Mouse (Mus musculus): ENCODE measurements around the gene Fxyd6.

The Fxyd6 gene

DNA sequence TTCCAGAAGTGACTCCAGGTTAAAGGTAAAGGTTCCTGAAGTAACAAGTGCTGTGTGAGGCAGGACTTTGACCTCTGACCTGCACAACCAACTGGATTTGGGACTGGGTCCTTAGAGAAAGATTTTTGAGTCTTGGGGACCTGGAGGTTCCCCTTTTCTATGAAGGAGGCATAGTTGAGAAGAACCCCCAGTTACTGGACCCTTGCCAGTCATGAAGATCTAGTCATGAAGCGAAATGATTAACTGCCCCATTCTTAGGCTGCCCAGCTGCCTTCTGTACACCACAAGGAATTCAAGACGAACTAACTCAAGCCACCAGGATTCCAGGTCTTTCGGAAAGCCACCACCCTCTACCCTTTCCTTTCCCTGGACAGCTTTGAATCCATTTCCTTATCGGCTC, 6.4 kb downstream of the Fxyd6 start:
- no peak for DNase-seq (ENCODE audit: low spot score in 2 of 2)

GRCm38 (mm10) chr9:45376883-45377282, 6.9 kb downstream of the Fxyd6 start:
- DNase-seq (ENCODE audit: low spot score in 2 of 2), result no peak

DNA sequence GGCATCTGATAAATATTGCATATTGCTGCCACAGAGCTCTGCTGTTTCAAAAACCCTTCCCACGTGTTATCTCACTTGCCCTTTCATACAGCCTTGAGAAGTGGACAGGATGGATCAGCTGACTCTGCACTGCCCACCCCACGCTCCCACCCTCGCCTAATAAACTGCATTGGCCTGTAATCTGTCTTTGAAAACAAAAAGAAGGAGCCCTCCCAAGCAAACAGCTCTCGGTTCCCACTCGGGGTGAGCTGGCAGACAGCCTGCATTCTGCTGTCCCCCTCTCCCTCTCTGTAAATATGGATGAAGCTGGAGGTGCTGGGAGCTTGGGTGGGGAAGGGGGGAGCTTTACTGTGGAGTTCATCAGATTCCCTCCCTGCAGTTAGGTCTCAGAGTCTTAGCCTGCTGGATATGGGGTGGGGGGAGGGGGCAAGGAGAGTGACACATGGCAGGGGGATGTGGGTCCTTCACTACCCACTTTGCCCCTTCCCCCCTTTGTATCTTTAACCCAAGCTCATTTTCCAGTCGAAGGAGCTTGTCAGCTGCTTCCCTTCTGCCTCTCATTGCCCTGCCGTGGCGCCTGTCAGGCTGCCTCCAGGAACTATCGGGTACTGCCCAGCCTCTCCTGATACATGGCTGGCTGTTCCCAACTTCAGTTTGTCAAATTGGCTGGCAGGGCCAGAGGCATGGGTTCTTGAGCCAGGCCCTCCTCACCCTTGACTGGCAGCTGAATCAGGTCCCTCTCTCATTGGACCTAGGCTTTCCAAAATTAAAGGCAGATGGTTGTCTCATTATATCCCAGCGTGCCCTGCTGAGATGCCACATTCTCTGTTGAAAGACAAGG, 10.6 kb downstream of the Fxyd6 start:
- DNase-seq (ENCODE audit: low spot score in 2 of 2), result no peak

DNA sequence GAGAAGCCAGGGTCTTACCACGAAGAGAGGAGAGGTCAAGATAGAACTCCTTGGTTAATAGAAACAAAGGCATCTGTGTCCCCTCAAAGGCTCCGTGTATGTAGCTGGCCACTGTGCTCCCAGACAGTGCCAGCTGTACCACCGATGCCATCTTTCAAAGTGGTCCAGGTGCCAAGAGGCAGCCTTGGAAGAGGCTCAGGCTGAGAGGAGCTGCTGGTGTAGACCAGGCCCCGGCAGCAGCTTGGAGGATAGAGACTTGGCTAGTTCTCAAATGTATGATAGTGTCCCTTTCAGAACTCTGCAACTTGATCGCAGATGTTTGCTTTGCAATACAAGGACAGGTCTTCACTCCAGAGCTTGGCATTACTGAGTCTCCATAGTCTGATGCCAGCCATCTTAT, 12.4 kb downstream of the Fxyd6 start:
- DNase-seq (ENCODE audit: low spot score in 2 of 2), result no peak

DNA sequence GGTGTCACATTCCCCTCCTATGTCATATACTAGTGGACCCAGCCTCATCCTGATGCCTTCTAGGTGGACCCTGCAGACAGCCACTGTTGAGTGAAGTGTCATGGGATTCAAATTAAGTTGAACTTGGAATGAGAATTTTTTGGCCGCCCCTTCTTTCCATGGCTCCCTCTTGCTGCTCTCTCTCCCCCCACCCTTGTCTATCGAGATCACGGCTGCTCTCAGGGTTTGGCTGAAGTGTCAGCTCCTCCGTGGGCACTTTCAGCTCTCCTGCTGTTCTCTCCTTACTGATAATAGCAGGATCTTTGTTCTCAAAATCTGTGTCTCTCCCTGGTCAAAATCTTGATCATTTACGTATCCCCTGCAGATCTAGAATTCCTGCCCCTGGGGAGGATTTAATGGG, 12.8 kb downstream of the Fxyd6 start:
- DNase-seq (ENCODE audit: low spot score in 2 of 2), result no peak

- DNase-seq (ENCODE audit: low spot score in 2 of 2), result no peak
Observed at GRCm38 (mm10) chr9:45383883-45384282, 13.9 kb downstream of the Fxyd6 start.

GRCm38 (mm10) chr9:45386698-45387097, 16.7 kb downstream of the Fxyd6 start:
- DNase-seq (ENCODE audit: low spot score in 2 of 2), result no peak

DNA sequence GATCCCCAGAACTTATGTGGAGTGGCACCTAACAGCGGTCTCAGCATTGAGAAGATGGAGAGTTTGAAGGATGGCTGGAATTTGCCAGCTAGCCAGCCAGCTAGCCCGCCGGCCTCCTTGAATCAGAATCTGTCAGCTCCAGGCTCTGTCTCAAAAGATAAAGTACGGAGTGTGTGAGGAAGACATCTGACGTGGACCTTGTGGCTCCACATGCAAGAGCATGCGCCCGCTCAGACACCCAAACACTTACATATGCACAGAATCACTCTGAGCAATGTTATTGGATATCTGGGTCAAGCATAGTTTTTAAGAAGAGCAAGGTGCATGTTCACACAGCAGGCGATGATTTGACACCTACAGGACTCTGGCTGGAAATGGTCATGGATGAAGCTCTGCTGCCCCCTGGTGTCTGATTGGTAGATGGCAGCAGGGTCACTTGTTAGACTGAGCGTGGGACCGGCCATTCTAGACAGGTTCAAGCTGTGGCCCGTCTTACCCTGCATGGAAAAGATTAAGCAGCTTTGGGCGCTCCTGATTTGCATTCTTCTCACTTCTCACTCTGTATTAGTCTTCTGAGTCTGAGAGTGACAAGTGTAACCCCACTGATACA, 18.5 kb downstream of the Fxyd6 start:
- peak; percentile 79 to 87 for DNase-seq (ENCODE audit: low spot score in 2 of 2)

DNA sequence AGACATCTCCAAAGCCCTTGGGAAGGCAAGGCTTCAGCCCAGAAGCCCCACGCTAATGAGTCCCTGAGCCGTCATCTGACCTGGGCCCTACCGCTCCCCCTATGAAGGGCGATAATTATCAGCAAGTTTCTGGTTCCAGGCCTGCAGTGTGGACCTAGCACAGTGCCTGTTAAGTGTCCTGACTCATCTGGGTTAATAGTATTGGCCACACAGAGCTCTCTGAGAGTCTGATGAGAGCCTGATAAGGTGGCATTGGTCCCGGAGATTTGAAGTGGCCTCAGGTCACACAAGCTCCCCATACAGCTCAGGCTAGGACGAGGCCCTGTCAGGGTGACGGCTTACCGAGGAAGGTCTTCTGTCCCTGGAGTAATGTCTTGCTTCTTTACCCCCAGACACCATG, 19.6 kb downstream of the Fxyd6 start:
- no peak for DNase-seq (ENCODE audit: low spot score in 2 of 2)

GRCm38 (mm10) chr9:45391299-45391698, 21.3 kb downstream of the Fxyd6 start:
- DNase-seq (ENCODE audit: low spot score in 2 of 2), result no peak

DNA sequence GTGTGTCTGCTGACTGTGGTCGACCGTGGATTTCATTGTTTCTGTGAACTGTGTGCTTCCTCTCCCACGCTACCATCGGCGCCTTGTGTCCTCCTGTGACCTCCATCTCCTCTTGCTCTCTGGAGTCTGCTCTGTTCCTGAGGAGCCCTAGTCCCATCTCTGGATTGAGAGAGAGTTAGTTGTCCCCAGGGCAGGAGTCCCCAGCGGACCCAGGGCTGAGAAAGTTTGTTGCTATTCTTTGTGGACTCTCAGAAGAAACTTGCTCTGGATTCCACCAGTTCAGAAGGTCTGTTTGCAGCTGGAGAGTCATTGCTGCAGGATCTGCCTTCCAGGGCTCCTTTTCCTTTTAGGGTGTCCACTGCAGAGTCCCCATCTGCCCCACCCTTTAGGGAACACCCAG, 25.2 kb downstream of the Fxyd6 start:
- no peak for DNase-seq (ENCODE audit: low spot score in 2 of 2)

DNA sequence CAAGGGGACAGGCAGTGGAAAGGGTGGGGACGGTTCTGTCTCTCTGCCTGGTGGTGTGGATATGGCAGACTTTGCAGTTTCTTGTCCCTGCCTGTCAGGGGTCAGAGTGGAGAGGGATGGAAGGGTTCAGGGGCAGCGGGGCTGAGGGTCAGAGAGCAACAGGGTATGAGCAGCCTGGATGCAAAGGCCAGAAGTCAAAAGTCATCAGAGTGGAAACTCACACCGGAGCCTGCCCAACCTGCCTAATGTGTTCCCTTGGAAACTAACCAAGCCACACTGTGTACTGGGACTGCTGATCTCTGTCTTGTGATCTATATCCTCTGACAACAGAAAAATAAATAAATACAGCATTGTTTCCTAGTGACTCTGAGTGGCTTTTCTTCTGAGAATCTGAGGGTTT, 25.8 kb downstream of the Fxyd6 start:
- DNase-seq (ENCODE audit: low spot score in 2 of 2), result peak in 1 of 2 experiments; percentile 15

GRCm38 (mm10) chr9:45398336-45398735, 28.4 kb downstream of the Fxyd6 start:
- no peak for DNase-seq (ENCODE audit: low spot score in 2 of 2)

DNA sequence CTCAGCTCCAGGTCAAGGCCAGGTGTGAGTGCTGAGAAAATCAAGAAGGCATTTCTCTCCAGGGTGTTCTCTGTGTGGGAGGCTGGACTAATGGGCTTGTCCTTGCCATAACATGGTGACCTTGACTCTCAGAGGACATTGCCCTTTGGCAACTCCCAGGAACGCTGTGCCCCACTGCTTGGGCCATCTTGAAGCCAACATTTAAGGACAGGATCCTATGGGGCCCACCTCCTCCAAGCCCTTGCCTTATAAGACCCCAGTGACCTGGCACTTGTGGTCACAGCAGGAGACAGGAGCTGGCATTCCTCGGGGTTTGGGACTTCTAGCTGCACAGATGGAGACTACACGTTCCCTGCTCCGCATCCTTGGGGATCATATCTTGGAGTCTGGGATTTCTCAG, 29.4 kb downstream of the Fxyd6 start, which contains the start of gene Fxyd2:
Gene Fxyd2, plus strand, starts transcription at position 236 of the 400 bp plus-strand sequence.
- no peak for DNase-seq (ENCODE audit: low spot score in 2 of 2)

- DNase-seq (ENCODE audit: low spot score in 2 of 2), result no peak
Observed at GRCm38 (mm10) chr9:45401851-45402250, 31.9 kb downstream of the Fxyd6 start.

- no peak for DNase-seq (ENCODE audit: low spot score in 2 of 2)
Observed at GRCm38 (mm10) chr9:45402957-45403356, 33.0 kb downstream of the Fxyd6 start.

- DNase-seq (ENCODE audit: low spot score in 2 of 2), result no peak
Observed at GRCm38 (mm10) chr9:45405694-45406093, 35.7 kb downstream of the Fxyd6 start.

- DNase-seq (ENCODE audit: low spot score in 2 of 2), result no peak
Observed at GRCm38 (mm10) chr9:45406808-45407207, 36.8 kb downstream of the Fxyd6 start.

GRCm38 (mm10) chr9:45407706-45408675, 38.0 kb downstream of the Fxyd6 start:
- peak; percentile 69 to 78 for DNase-seq (ENCODE audit: low spot score in 2 of 2)

DNA sequence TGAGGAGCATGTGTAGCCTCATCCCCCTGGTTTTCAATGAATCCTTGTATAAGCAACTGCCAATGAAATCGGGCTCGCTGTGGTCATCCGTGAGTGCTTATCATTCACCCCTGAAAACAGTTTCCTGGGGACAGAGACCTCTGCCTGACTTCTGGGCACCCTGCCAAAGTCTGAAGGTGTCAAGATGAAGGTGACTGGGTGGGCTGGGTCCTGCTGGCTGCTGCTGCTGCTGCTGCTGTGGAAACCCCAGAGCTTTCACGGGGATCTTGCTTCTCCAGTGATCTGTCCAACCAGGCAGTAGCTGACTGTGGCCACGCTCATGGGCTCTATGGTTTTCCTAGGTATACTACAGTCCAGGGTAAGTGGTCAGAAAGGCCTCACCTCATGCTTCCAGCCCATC, 40.2 kb downstream of the Fxyd6 start:
- no peak for DNase-seq (ENCODE audit: low spot score in 2 of 2)

DNA sequence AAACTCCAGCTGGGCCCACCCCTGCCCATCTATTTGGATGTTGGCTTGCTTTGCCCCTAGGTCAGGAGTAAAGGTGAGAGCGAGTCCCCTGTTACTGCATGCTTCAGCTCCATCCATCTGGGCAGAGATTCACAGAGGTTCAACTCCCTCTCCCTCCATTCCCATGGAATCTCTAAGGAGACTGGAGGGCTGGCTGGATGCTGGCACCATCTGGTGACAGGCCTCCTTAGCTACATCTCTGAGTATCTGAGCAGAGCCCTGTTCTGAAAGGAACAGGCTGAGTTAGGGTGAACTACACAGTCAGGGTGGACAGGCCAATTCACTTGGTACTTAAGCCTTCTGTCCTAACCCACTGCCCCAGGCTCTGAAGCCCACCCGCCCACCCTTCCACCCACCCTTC, 40.6 kb downstream of the Fxyd6 start:
- DNase-seq (ENCODE audit: low spot score in 2 of 2), result no peak

- no peak for DNase-seq (ENCODE audit: low spot score in 2 of 2)
Observed at GRCm38 (mm10) chr9:45411111-45411510, 41.1 kb downstream of the Fxyd6 start.
